Mouse (Mus musculus): ENCODE results near the gene Icam5.
A peak's percentile ranks its signal among the peaks of the same experiment; 100 is the strongest.
"Not testable (repeated sequence)": the region's sequence is repeated elsewhere in the genome, so short reads cannot be mapped to it uniquely, and the experiment has no call there.

Gene Icam5

GRCm38 (mm10) chr9:21031896-21032351 lies at the start of gene Icam5:
TSS of gene Icam5 (plus strand) at chr9:21032073.
- DNase-seq (ENCODE audit: low spot score) = no peak

GRCm38 (mm10) chr9:20982171-20982570 lies 49.7 kb upstream of the Icam5 start:
- no peak for DNase-seq (ENCODE audit: low spot score)

GRCm38 (mm10) chr9:20983169-20983568 lies 48.7 kb upstream of the Icam5 start:
- no peak for DNase-seq (ENCODE audit: low spot score)

- DNase-seq (ENCODE audit: low spot score) = peak; percentile 51
Observed at GRCm38 (mm10) chr9:20986952-20987686, 44.8 kb upstream of the Icam5 start.

- no peak for DNase-seq (ENCODE audit: low spot score)
Observed at GRCm38 (mm10) chr9:20987953-20988352, 43.9 kb upstream of the Icam5 start.

GRCm38 (mm10) chr9:20990861-20991260 lies 41.0 kb upstream of the Icam5 start:
- peak; percentile 51 for DNase-seq (ENCODE audit: low spot score)

GRCm38 (mm10) chr9:20991587-20991986 lies 40.3 kb upstream of the Icam5 start:
- DNase-seq (ENCODE audit: low spot score) = no peak

- no peak for DNase-seq (ENCODE audit: low spot score)
Observed at GRCm38 (mm10) chr9:20993165-20993898, 38.5 kb upstream of the Icam5 start.

- DNase-seq (ENCODE audit: low spot score) = no peak
Observed at GRCm38 (mm10) chr9:20995069-20995468, 36.8 kb upstream of the Icam5 start.

GRCm38 (mm10) chr9:20997065-20997464 lies 34.8 kb upstream of the Icam5 start:
- DNase-seq (ENCODE audit: low spot score) = no peak

- not testable (repeated sequence) for DNase-seq (ENCODE audit: low spot score)
Observed at GRCm38 (mm10) chr9:20998337-20998736, 33.5 kb upstream of the Icam5 start.

GRCm38 (mm10) chr9:21000811-21001210 lies 31.1 kb upstream of the Icam5 start:
- no peak for DNase-seq (ENCODE audit: low spot score)

- no peak for DNase-seq (ENCODE audit: low spot score)
Observed at GRCm38 (mm10) chr9:21001651-21002200, 30.1 kb upstream of the Icam5 start.

- no peak for DNase-seq (ENCODE audit: low spot score)
Observed at GRCm38 (mm10) chr9:21002270-21002626, 29.6 kb upstream of the Icam5 start.

- DNase-seq (ENCODE audit: low spot score) = peak; percentile 91
Observed at GRCm38 (mm10) chr9:21002627-21003551, 29.0 kb upstream of the Icam5 start, which contains the start of gene Mrpl4. TSS of gene Mrpl4 (plus strand) at chr9:21002738.

- no peak for DNase-seq (ENCODE audit: low spot score)
Observed at GRCm38 (mm10) chr9:21007313-21007952, 24.4 kb upstream of the Icam5 start.

GRCm38 (mm10) chr9:21008007-21008406 lies 23.9 kb upstream of the Icam5 start:
- DNase-seq (ENCODE audit: low spot score) = no peak

GRCm38 (mm10) chr9:21010362-21010761 lies 21.5 kb upstream of the Icam5 start:
- no peak for DNase-seq (ENCODE audit: low spot score)

- DNase-seq (ENCODE audit: low spot score) = not testable (repeated sequence)
Observed at GRCm38 (mm10) chr9:21010939-21011541, 20.8 kb upstream of the Icam5 start.

- DNase-seq (ENCODE audit: low spot score) = no peak
Observed at GRCm38 (mm10) chr9:21011846-21012312, 20.0 kb upstream of the Icam5 start.

GRCm38 (mm10) chr9:21012368-21012767 lies 19.5 kb upstream of the Icam5 start:
- DNase-seq (ENCODE audit: low spot score) = no peak
